In genomic region chr2:13523540-13524456, GRCm38 (mm10) we compare ENCODE assay signal across 7 mouse cellular contexts. TPM values are rescaled to one million over a fixed set of nuclear protein-coding genes. Genes with fewer than 3 reads are reported as not detected.
DNase-seq lines count a peak whose midpoint lies in the region; ATAC-seq and TF ChIP-seq lines count a peak whose summit lies in the region.

No protein-coding gene starts in this region.

- H3K27me3 ChIP-seq in G1E (ENCODE audit: insufficient read depth, low read length), result no peaks in the 10 kb centered on the region
- no peaks in the 10 kb centered on the region for H3K27me3 ChIP-seq in hindbrain, embryonic 16.5 days (replicated peaks; ENCODE audit: control insufficient read depth, insufficient read depth, low read length)
- no peaks in the 10 kb centered on the region for H3K27me3 ChIP-seq in stomach, embryonic 16.5 days (ENCODE audit: control insufficient read depth, insufficient read depth, low read length)

- peak; percentile 83 for ATAC-seq in G1E (ENCODE audit: extremely low read depth, insufficient number of reproducible peaks, low FRiP score, poor library complexity, severe bottlenecking)
- ATAC-seq in hindbrain, embryonic 16.5 days, result peak; percentile 63; the same call in 1 of the 2 replicates
- ATAC-seq in stomach, embryonic 16.5 days (ENCODE audit: insufficient read depth, low FRiP score), result 0 out of 2 replicates have a peak, but pooled peaks have one; percentile 56

- intact Hi-C loops in left cerebral cortex, postnatal 14 days (cut with DNase I), result no loop called here

- peaks cover 42% of the 10 kb centered on the region for H3K4me1 ChIP-seq in G1E (ENCODE audit: insufficient read depth, low read depth, low read length)
- no peaks in the 10 kb centered on the region for H3K4me1 ChIP-seq in hindbrain, embryonic 16.5 days (ENCODE audit: control insufficient read depth, insufficient read depth, low read depth, low read length)
- H3K4me1 ChIP-seq in stomach, embryonic 16.5 days (ENCODE audit: control insufficient read depth, insufficient read depth, low read length), result 0 out of 2 replicates have a peak, but pooled peaks cover 4% of the 10 kb centered on the region

- 70% methylated on average over 8 of the region's 8 CpGs for WGBS in hindbrain, embryonic 16.5 days
- 42% methylated on average over 8 of the region's 8 CpGs for WGBS in stomach, embryonic 16.5 days

- H3K36me3 ChIP-seq in G1E (replicated peaks), result peaks cover 5% of the 10 kb centered on the region
- H3K36me3 ChIP-seq in hindbrain, embryonic 16.5 days (ENCODE audit: control insufficient read depth, insufficient read depth, low read length), result peaks cover 5% of the 10 kb centered on the region; the same call in 1 of the 2 replicates
- no peaks in the 10 kb centered on the region for H3K36me3 ChIP-seq in stomach, embryonic 16.5 days (ENCODE audit: control insufficient read depth, insufficient read depth, low read length)

- H3K9me3 ChIP-seq in G1E (replicated peaks), result no peaks in the 10 kb centered on the region
- H3K9me3 ChIP-seq in hindbrain, embryonic 16.5 days (ENCODE audit: control insufficient read depth, low read length), result no peaks in the 10 kb centered on the region
- no peaks in the 10 kb centered on the region for H3K9me3 ChIP-seq in stomach, embryonic 16.5 days (replicated peaks; ENCODE audit: control insufficient read depth, low read length)

- no peak overlapping the region for H3K4me2 ChIP-seq in hindbrain, embryonic 16.5 days (ENCODE audit: low read length)
- H3K4me2 ChIP-seq in stomach, embryonic 16.5 days (ENCODE audit: low read depth, low read length), result no peak overlapping the region

- DNase-seq in G1E (ENCODE audit: low spot score) (no peak), adipocyte (ENCODE audit: low spot score) (peak; percentile 58)
- DNase-seq in left cerebral cortex, postnatal 14 days (ENCODE audit: low spot score in 2 of 2), result peak; percentile 38 to 71
- no peak for DNase-seq in cerebellum, postnatal 10 days
- DNase-seq in cerebellum, postnatal 25 days, result no peak

- H3K27ac ChIP-seq in hindbrain, embryonic 16.5 days (ENCODE audit: low read depth, low read length), result no peak overlapping the region
- H3K27ac ChIP-seq in stomach, embryonic 16.5 days (ENCODE audit: low read length), result no peak overlapping the region

- no peak for TF ChIP-seq CTCF in G1E (IDR thresholded peaks at IDR 0.05; ENCODE audit: low read depth, low read length)

- H3K9ac ChIP-seq in hindbrain, embryonic 16.5 days (ENCODE audit: low read depth, low read length), result no peak overlapping the region
- no peak overlapping the region for H3K9ac ChIP-seq in stomach, embryonic 16.5 days (ENCODE audit: low read length)

- no peak overlapping the region; the same call in 1 of the 2 replicates for H3K4me3 ChIP-seq in G1E (ENCODE audit: low read depth, low read length)
- H3K4me3 ChIP-seq in hindbrain, embryonic 16.5 days (ENCODE audit: low read length), result no peak overlapping the region
- no peak overlapping the region for H3K4me3 ChIP-seq in stomach, embryonic 16.5 days (replicated peaks; ENCODE audit: low read length)

RNA-seq across cellular contexts. Expression of gene Trdmt1, which starts 20.7 kb away (rescaled TPM):
- 20.2 and 22.4 TPM in 2 replicates for total RNA-seq in G1E (2014; fragmentation: Nextera tagmentation)
- total RNA-seq in G1E (2017), result 7.3 and 9.1 TPM in 2 replicates
- polyA plus RNA-seq in G1E (2012), result 0.44 and 0.56 TPM in 2 replicates
- polyA plus RNA-seq in hindbrain, embryonic 16.5 days (2015; fragmentation: Nextera tagmentation; extraction: Ambion mirVana), result 6.7 and 8.6 TPM in 2 replicates
- 1 to 10 TPM; 5.0 to 6.3 TPM for total RNA-seq in left cerebral cortex, postnatal 14 days (2021)
- 8.0 and 8.4 TPM in 2 replicates for polyA plus RNA-seq in stomach, embryonic 16.5 days (2015; fragmentation: Nextera tagmentation; extraction: Ambion mirVana)

RNA-seq across cellular contexts. Expression of gene Cubn, which starts 32.2 kb away (rescaled TPM):
- total RNA-seq in G1E (2014; fragmentation: Nextera tagmentation), result not detected in 2 replicates
- total RNA-seq in G1E (2017), result 0.12 and 0.16 TPM in 2 replicates
- not detected in 2 replicates for polyA plus RNA-seq in G1E (2012)
- polyA plus RNA-seq in hindbrain, embryonic 16.5 days (2015; fragmentation: Nextera tagmentation; extraction: Ambion mirVana), result 0.40 and 0.49 TPM in 2 replicates
- under 1 TPM; 0.36 to 0.48 TPM for total RNA-seq in left cerebral cortex, postnatal 14 days (2021)
- 0.54 and 0.84 TPM in 2 replicates for polyA plus RNA-seq in stomach, embryonic 16.5 days (2015; fragmentation: Nextera tagmentation; extraction: Ambion mirVana)

RNA-seq across cellular contexts. Expression of gene Vim, which starts 49.9 kb away (rescaled TPM):
- total RNA-seq in G1E (2014; fragmentation: Nextera tagmentation) (222 and 227 TPM in 2 replicates), G1E (2017) (1,355 and 1,410 TPM in 2 replicates)
- 451 and 565 TPM in 2 replicates for polyA plus RNA-seq in G1E (2012)
- polyA plus RNA-seq in hindbrain, embryonic 16.5 days (2015; fragmentation: Nextera tagmentation; extraction: Ambion mirVana), result 374 and 458 TPM in 2 replicates
- total RNA-seq in left cerebral cortex, postnatal 14 days (2021), result 10 to 100 TPM; 82.1 to 84.0 TPM
- polyA plus RNA-seq in stomach, embryonic 16.5 days (2015; fragmentation: Nextera tagmentation; extraction: Ambion mirVana), result 472 and 493 TPM in 2 replicates

Comparison
In these comparisons a context has a peak if more than half of its experiments do, and no peak if none do; other contexts are left out.
1. DNase-seq: peak in adipocyte (single experiment) and left cerebral cortex, postnatal 14 days (2 of 2); none in G1E (single experiment), cerebellum, postnatal 10 days (0 of 2) and cerebellum, postnatal 25 days (0 of 2).
2. Peak in every context shown above with its lines, with median percentiles within 50 percentile points of each other: ATAC-seq.